Mouse (Mus musculus) G1E (cell line): ENCODE data around the gene Tbc1d13.

Source experiments
- CTCF ChIP-seq: IDR thresholded peaks from 2 replicates; pipeline ENCODE4 v1.5.1; 2012; ENCODE audit warnings: low read depth, low read length, inconsistent platforms, mixed read lengths
- TAL1 ChIP-seq: conservative IDR thresholded peaks from 2 replicates; pipeline ENCODE4 v1.6.1; 2012; ENCODE audit warnings: low read depth, low read length, inconsistent platforms, mixed read lengths

- TF ChIP-seq CTCF (no peak), TAL1 (no peak)
Observed at GRCm38 (mm10) chr2:30084632-30085031, 48.9 kb upstream of the Tbc1d13 start.
